ENCODE assay signal across 21 mouse cellular contexts in genomic region chr9:43659237-43659636, GRCm38 (mm10).
"Had no signal": no experiment of that assay in that cellular context is flagged by ENCODE, and none has a peak within 500 bp of the region (broad histone marks: within the 10 kb centered on the region; RNA-seq: fewer than 3 reads in every experiment).

No protein-coding gene starts in this region.

- DNase-seq: liver, postnatal 0 days; lung, adult 2 months; lung, postnatal 14 days; lung, postnatal 36 days; retina, postnatal 1 day; right cerebral cortex, adult 18-20 months; right cerebral cortex, postnatal 25 days; right cerebral cortex, postnatal 4 days; spleen, adult 18-20 months; thymus, adult 18-20 months; thymus, postnatal 14 days; thymus, postnatal 36 days had no signal

- H3K9ac ChIP-seq: liver, postnatal 0 days; lung, embryonic 15.5 days; midbrain, embryonic 13.5 days; midbrain, embryonic 15.5 days; neural tube, embryonic 13.5 days; neural tube, embryonic 15.5 days had no signal

- ATAC-seq: liver, postnatal 0 days; lung, postnatal 0 days; midbrain, embryonic 13.5 days; midbrain, embryonic 15.5 days had no signal

- H3K27me3 ChIP-seq: lung, embryonic 15.5 days; midbrain, embryonic 13.5 days; midbrain, embryonic 15.5 days; neural tube, embryonic 13.5 days; neural tube, embryonic 15.5 days had no signal

- H3K4me3 ChIP-seq: lung, embryonic 15.5 days; megakaryocyte, embryonic 14.5 days; midbrain, embryonic 13.5 days; midbrain, embryonic 15.5 days; neural tube, embryonic 13.5 days; neural tube, embryonic 15.5 days had no signal

- H3K36me3 ChIP-seq: lung, embryonic 15.5 days; midbrain, embryonic 13.5 days; midbrain, embryonic 15.5 days; neural tube, embryonic 13.5 days; neural tube, embryonic 15.5 days had no signal

- H3K9me3 ChIP-seq: lung, embryonic 15.5 days; megakaryocyte, embryonic 14.5 days; midbrain, embryonic 13.5 days; midbrain, embryonic 15.5 days; neural tube, embryonic 13.5 days; neural tube, embryonic 15.5 days had no signal

- H3K4me1 ChIP-seq: lung, embryonic 15.5 days; megakaryocyte, embryonic 14.5 days; midbrain, embryonic 15.5 days had no signal

- H3K4me2 ChIP-seq: lung, embryonic 15.5 days; midbrain, embryonic 11.5 days; midbrain, embryonic 13.5 days; midbrain, embryonic 15.5 days; neural tube, embryonic 13.5 days; neural tube, embryonic 15.5 days had no signal

- H3K27ac ChIP-seq: lung, embryonic 15.5 days; macrophage; midbrain, embryonic 13.5 days; midbrain, embryonic 15.5 days; neural tube, embryonic 13.5 days; neural tube, embryonic 15.5 days had no signal
